Mouse (Mus musculus) lung, adult 2 months (tissue): ENCODE results near the gene Ptprg.

Experiments
- CTCF ChIP-seq: fragments of 200-500 bp; IDR thresholded peaks from 2 replicates; pipeline ENCODE4 v1.5.1; 2011; ENCODE audit warnings: mild to moderate bottlenecking, low read length, control low read depth; ENCODE audit not compliant: insufficient read depth
- POLR2A ChIP-seq: fragments of 200-500 bp; IDR thresholded peaks from 2 replicates; pipeline ENCODE4 v1.6.1; 2011; ENCODE audit warnings: low read depth, mild to moderate bottlenecking, control low read depth, low read length, borderline replicate concordance; ENCODE audit errors: extremely low read depth

DNA sequence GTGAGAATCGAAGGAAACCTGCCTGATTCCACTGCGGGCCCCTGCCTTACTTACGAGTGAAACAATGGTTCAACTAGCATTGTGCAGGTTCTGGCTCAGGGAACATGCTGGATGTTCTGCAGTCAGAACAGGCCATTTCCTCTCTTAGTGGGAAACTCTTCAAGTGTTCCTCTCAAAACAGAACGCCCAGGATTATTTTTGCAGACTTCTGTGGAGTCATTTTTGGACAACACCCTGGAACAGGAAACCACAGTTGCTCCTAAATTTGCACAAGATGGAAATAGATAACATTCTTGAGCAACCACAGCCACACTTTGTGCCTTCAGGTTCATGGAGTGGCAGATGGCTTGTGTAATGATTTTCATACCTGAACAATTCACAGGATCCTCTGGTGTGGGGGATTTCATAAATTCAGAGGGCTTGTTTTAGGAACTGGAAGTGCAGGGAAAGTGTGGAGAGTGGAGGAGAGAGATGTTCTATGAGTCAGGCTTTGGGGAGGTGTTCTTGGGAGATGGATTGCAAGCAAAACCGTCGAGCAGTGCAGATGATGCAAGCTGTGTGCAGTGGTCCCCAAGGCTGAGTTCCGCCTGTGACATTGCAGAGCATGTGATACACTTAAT, 257.9 kb downstream of the Ptprg start:
- no peak for TF ChIP-seq CTCF
- no peak for TF ChIP-seq POLR2A
